Mouse (Mus musculus) embryonic fibroblast, embryonic 13.5 days (primary cell): ENCODE results near the gene Asb2.

Experiments
- CTCF ChIP-seq: IDR thresholded peaks from 2 replicates; pipeline ENCODE4 v1.5.1; 2011; ENCODE audit warnings: mild to moderate bottlenecking, control low read depth, low read length, moderate library complexity, borderline replicate concordance; ENCODE audit not compliant: insufficient read depth
- POLR2A ChIP-seq: IDR thresholded peaks from 2 replicates; pipeline ENCODE4 v1.6.1; 2011; ENCODE audit warnings: low read depth, mild to moderate bottlenecking, control low read depth, low read length, moderate library complexity

DNA sequence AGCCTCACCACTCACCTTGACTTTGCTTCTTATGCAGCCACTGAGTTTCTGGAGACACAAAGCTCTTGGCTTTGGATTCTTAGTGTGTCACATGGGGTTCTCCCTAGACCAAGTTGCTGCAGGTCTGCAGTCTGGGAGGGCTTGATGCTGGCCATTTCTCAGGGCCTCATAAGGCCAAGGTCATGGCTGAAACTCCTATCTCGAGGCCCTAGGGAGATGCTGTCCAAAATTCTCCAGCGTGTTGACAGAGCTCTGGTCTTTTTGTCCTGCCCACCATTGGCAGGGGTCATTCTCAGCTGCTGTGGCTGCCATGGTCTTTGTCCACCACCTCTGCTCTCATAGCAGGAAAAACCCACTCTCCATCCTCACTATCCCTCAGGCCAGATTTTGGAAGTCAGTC lies 11.4 kb upstream of the Asb2 start:
- TF ChIP-seq CTCF (no peak), POLR2A (no peak)
